Mouse (Mus musculus) olfactory bulb, adult 2 months (tissue): ENCODE measurements around the gene Serpinb1a.

Experiments
- CTCF ChIP-seq: fragments of 200-500 bp; IDR thresholded peaks from 2 replicates; pipeline ENCODE4 v1.5.1; 2012; ENCODE audit warnings: low read depth, mild to moderate bottlenecking, low read length, moderate library complexity; ENCODE audit not compliant: insufficient read depth
- POLR2A ChIP-seq: fragments of 200-500 bp; IDR thresholded peaks from 2 replicates; pipeline ENCODE4 v1.6.1; 2012; ENCODE audit warnings: mild to moderate bottlenecking, low read depth, low read length, moderate library complexity; ENCODE audit not compliant: insufficient read depth

- no peak for TF ChIP-seq CTCF
- TF ChIP-seq POLR2A = no peak
Observed at GRCm38 (mm10) chr13:32828886-32829285, 22.1 kb downstream of the Serpinb1a start.
